In genomic region chr11:56107929-56108328, GRCm38 (mm10) we compare ENCODE assay signal across 8 mouse cellular contexts.
DNase-seq lines count a peak whose midpoint lies in the region; TF ChIP-seq lines count a peak whose summit lies in the region.

No protein-coding gene starts in this region.

- H3K4me1 ChIP-seq in E14TG2a.4 (replicated peaks; ENCODE audit: low read depth, low read length): no peaks in the 10 kb centered on the region
- 0 out of 2 replicates have a peak, but pooled peaks cover 3% of the 10 kb centered on the region for H3K4me1 ChIP-seq in heart, embryonic 10.5 days

- no peak overlapping the region for H3K27ac ChIP-seq in heart, embryonic 10.5 days

- H3K27me3 ChIP-seq in E14TG2a.4 (ENCODE audit: insufficient read depth, low read length): no peaks in the 10 kb centered on the region
- H3K27me3 ChIP-seq in heart, embryonic 10.5 days (ENCODE audit: insufficient read depth, poor library complexity, severe bottlenecking): no peaks in the 10 kb centered on the region

- peak; percentile 81 for DNase-seq in adrenal gland, postnatal 14 days
- DNase-seq in embryo, embryonic 9.5 days (ENCODE audit: extremely low spot score): peak; percentile 81
- peak; percentile 88 for DNase-seq in heart, embryonic 10.5 days (ENCODE audit: low spot score)
- peak; percentile 34 to 78 for DNase-seq in layer of hippocampus, adult 8-10 months (ENCODE audit: low spot score in 2 of 2)
- DNase-seq in lung, postnatal 10 days: peak; percentile 71
- DNase-seq in retina, postnatal 1 day: peak; percentile 83
- peak; percentile 37 to 64 for DNase-seq in urinary bladder, postnatal 36 days (ENCODE audit: low spot score in 2 of 2)

- peak; percentile 57 for TF ChIP-seq CTCF in E14TG2a.4 (conservative IDR thresholded peaks at IDR 0.05; ENCODE audit: low read length)

- H3K9me3 ChIP-seq in E14TG2a.4 (ENCODE audit: low read length): peaks cover 3% of the 10 kb centered on the region; the same call in 1 of the 2 replicates
- H3K9me3 ChIP-seq in heart, embryonic 10.5 days: no peaks in the 10 kb centered on the region

- no peaks in the 10 kb centered on the region for H3K36me3 ChIP-seq in E14TG2a.4 (ENCODE audit: insufficient read depth, low read length)
- no peaks in the 10 kb centered on the region for H3K36me3 ChIP-seq in heart, embryonic 10.5 days

- 14% methylated on average over 3 of the region's 3 CpGs for WGBS in heart, embryonic 10.5 days

- H3K4me3 ChIP-seq in E14TG2a.4 (replicated peaks; ENCODE audit: low read length): no peak overlapping the region
- H3K4me3 ChIP-seq in heart, embryonic 10.5 days: no peak overlapping the region
